Mouse (Mus musculus): ENCODE measurements around the gene Cald1. TPM values are rescaled to one million over a fixed set of nuclear protein-coding genes. Genes with fewer than 3 reads are reported as not detected.

Cald1 gene
- polyA plus RNA-seq, 1 experiment from 2014 or later: 65.4 TPM

GRCm38 (mm10) chr6:34750487-34751120 lies 152.3 kb downstream of the Cald1 start:
- Histone ChIP-seq H3K4me3 (no peak overlapping the region), H3K27me3 (no peaks in the 10 kb centered on the region), H3K36me3 (0 out of 2 replicates have a peak, but pooled peaks cover 6% of the 10 kb centered on the region), H3K27ac (replicated peaks) (no peak overlapping the region), H3K4me1 (replicated peaks) (no peaks in the 10 kb centered on the region), H3K4me2 (no peak overlapping the region), H3K9ac (no peak overlapping the region), H3K9me3 (no peaks in the 10 kb centered on the region)
- ATAC-seq (ENCODE audit: low FRiP score, low read depth): no peak
- 79% methylated on average over 7 of the region's 7 CpGs for WGBS

- H3K36me3 ChIP-seq: 0 out of 2 replicates have a peak, but pooled peaks cover 8% of the 10 kb centered on the region
- no peak overlapping the region for H3K9ac ChIP-seq
- no peaks in the 10 kb centered on the region for H3K27me3 ChIP-seq
- no peak overlapping the region for H3K27ac ChIP-seq (replicated peaks)
- H3K4me1 ChIP-seq (replicated peaks): no peaks in the 10 kb centered on the region
- no peak overlapping the region for H3K4me2 ChIP-seq
- H3K4me3 ChIP-seq: no peak overlapping the region
- H3K9me3 ChIP-seq: no peaks in the 10 kb centered on the region
- no peak for ATAC-seq (ENCODE audit: low FRiP score, low read depth)
Measured at GRCm38 (mm10) chr6:34751625-34752024, 153.3 kb downstream of the Cald1 start.

GRCm38 (mm10) chr6:34754448-34754847 lies 156.1 kb downstream of the Cald1 start:
- Histone ChIP-seq H3K9me3 (no peaks in the 10 kb centered on the region), H3K27ac (replicated peaks) (no peak overlapping the region), H3K36me3 (peaks cover 3% of the 10 kb centered on the region), H3K27me3 (no peaks in the 10 kb centered on the region), H3K9ac (no peak overlapping the region), H3K4me1 (replicated peaks) (no peaks in the 10 kb centered on the region), H3K4me3 (no peak overlapping the region), H3K4me2 (no peak overlapping the region)
- peak; percentile 61; the same call in 1 of the 2 replicates for ATAC-seq (ENCODE audit: low FRiP score, low read depth)
- WGBS: 38% methylated on average over 5 of the region's 5 CpGs

- no peak overlapping the region for H3K4me3 ChIP-seq
- H3K27ac ChIP-seq (replicated peaks): no peak overlapping the region
- no peaks in the 10 kb centered on the region for H3K9me3 ChIP-seq
- no peak overlapping the region for H3K4me2 ChIP-seq
- H3K4me1 ChIP-seq (replicated peaks): no peaks in the 10 kb centered on the region
- H3K27me3 ChIP-seq: no peaks in the 10 kb centered on the region
- H3K36me3 ChIP-seq: peaks cover 6% of the 10 kb centered on the region
- no peak for ATAC-seq (ENCODE audit: low FRiP score, low read depth)
- 85% methylated on average over 2 of the region's 2 CpGs for WGBS
- no peak overlapping the region for H3K9ac ChIP-seq
Measured at GRCm38 (mm10) chr6:34758340-34758739, 160.0 kb downstream of the Cald1 start.

- no peaks in the 10 kb centered on the region for H3K9me3 ChIP-seq
- no peaks in the 10 kb centered on the region for H3K4me1 ChIP-seq (replicated peaks)
- ATAC-seq (ENCODE audit: low FRiP score, low read depth): no peak
- WGBS: 46% methylated on average over 4 of the region's 4 CpGs
- no peak overlapping the region for H3K9ac ChIP-seq
- no peaks in the 10 kb centered on the region for H3K27me3 ChIP-seq
- peaks cover 6% of the 10 kb centered on the region for H3K36me3 ChIP-seq
- H3K4me3 ChIP-seq: no peak overlapping the region
- no peak overlapping the region for H3K4me2 ChIP-seq
- no peak overlapping the region for H3K27ac ChIP-seq (replicated peaks)
Measured at GRCm38 (mm10) chr6:34760023-34760422, 161.7 kb downstream of the Cald1 start.

- H3K4me2 ChIP-seq: no peak overlapping the region
- H3K36me3 ChIP-seq: 0 out of 2 replicates have a peak, but pooled peaks cover 7% of the 10 kb centered on the region
- no peaks in the 10 kb centered on the region for H3K4me1 ChIP-seq (replicated peaks)
- no peaks in the 10 kb centered on the region for H3K27me3 ChIP-seq
- ATAC-seq (ENCODE audit: low FRiP score, low read depth): no peak
- 97% methylated on average over 5 of the region's 5 CpGs for WGBS
- H3K4me3 ChIP-seq: no peak overlapping the region
- no peak overlapping the region for H3K9ac ChIP-seq
- H3K27ac ChIP-seq (replicated peaks): no peak overlapping the region
- no peaks in the 10 kb centered on the region for H3K9me3 ChIP-seq
Measured at GRCm38 (mm10) chr6:34765721-34766120, 167.4 kb downstream of the Cald1 start.

GRCm38 (mm10) chr6:34769984-34770383 lies 171.7 kb downstream of the Cald1 start:
- Histone ChIP-seq H3K4me2 (no peak overlapping the region), H3K36me3 (peaks cover 11% of the 10 kb centered on the region; the same call in 1 of the 2 replicates), H3K27ac (replicated peaks) (no peak overlapping the region), H3K9me3 (no peaks in the 10 kb centered on the region), H3K27me3 (no peaks in the 10 kb centered on the region), H3K9ac (no peak overlapping the region), H3K4me3 (no peak overlapping the region), H3K4me1 (replicated peaks) (no peaks in the 10 kb centered on the region)
- no peak for ATAC-seq (ENCODE audit: low FRiP score, low read depth)
- 91% methylated on average over 2 of the region's 2 CpGs for WGBS

GRCm38 (mm10) chr6:34770491-34770890 lies 172.2 kb downstream of the Cald1 start:
- 90% methylated on average over 6 of the region's 6 CpGs for WGBS
- ATAC-seq (ENCODE audit: low FRiP score, low read depth): no peak
- no peaks in the 10 kb centered on the region for H3K27me3 ChIP-seq

GRCm38 (mm10) chr6:34776396-34776795 lies 178.1 kb downstream of the Cald1 start:
- H3K27ac ChIP-seq (replicated peaks): no peak overlapping the region
- no peaks in the 10 kb centered on the region for H3K9me3 ChIP-seq
- no peak overlapping the region for H3K9ac ChIP-seq
- H3K4me3 ChIP-seq: no peak overlapping the region
- peaks cover 1% of the 10 kb centered on the region; the same call in 1 of the 2 replicates for H3K36me3 ChIP-seq
- ATAC-seq (ENCODE audit: low FRiP score, low read depth): no peak
- no peaks in the 10 kb centered on the region for H3K27me3 ChIP-seq
- H3K4me2 ChIP-seq: no peak overlapping the region
- H3K4me1 ChIP-seq (replicated peaks): peaks cover 4% of the 10 kb centered on the region; the same call in 1 of the 2 replicates

More at GRCm38 (mm10) chr6:34770491-34770890, 172.2 kb downstream of the Cald1 start:
- H3K4me2 ChIP-seq: no peak overlapping the region
- no peaks in the 10 kb centered on the region for H3K4me1 ChIP-seq (replicated peaks)
- no peaks in the 10 kb centered on the region for H3K9me3 ChIP-seq
- no peak overlapping the region for H3K27ac ChIP-seq (replicated peaks)
- H3K36me3 ChIP-seq: peaks cover 11% of the 10 kb centered on the region; the same call in 1 of the 2 replicates
- H3K9ac ChIP-seq: no peak overlapping the region
- no peak overlapping the region for H3K4me3 ChIP-seq

- Histone ChIP-seq H3K9me3 (no peaks in the 10 kb centered on the region), H3K27me3 (no peaks in the 10 kb centered on the region), H3K9ac (no peak overlapping the region), H3K36me3 (no peaks in the 10 kb centered on the region), H3K27ac (replicated peaks) (no peak overlapping the region), H3K4me3 (no peak overlapping the region), H3K4me1 (replicated peaks) (peaks cover 4% of the 10 kb centered on the region; the same call in 1 of the 2 replicates), H3K4me2 (no peak overlapping the region)
- WGBS: 89% methylated on average over 2 of the region's 2 CpGs
- ATAC-seq (ENCODE audit: low FRiP score, low read depth): no peak
Measured at GRCm38 (mm10) chr6:34777094-34777493, 178.8 kb downstream of the Cald1 start.

- no peak for ATAC-seq (ENCODE audit: low FRiP score, low read depth)
- H3K27me3 ChIP-seq: no peaks in the 10 kb centered on the region
- no peak overlapping the region for H3K27ac ChIP-seq (replicated peaks)
- 72% methylated on average over 10 of the region's 10 CpGs for WGBS
- no peak overlapping the region for H3K4me2 ChIP-seq
- H3K4me3 ChIP-seq: no peak overlapping the region
- peaks cover 4% of the 10 kb centered on the region; the same call in 1 of the 2 replicates for H3K4me1 ChIP-seq (replicated peaks)
- H3K9ac ChIP-seq: no peak overlapping the region
- no peaks in the 10 kb centered on the region for H3K9me3 ChIP-seq
- H3K36me3 ChIP-seq: no peaks in the 10 kb centered on the region
Measured at GRCm38 (mm10) chr6:34777981-34778668, 179.8 kb downstream of the Cald1 start.

- Histone ChIP-seq H3K4me2 (peak within 1 kb of the TSS; percentile 67), H3K27ac (replicated peaks) (peak within 1 kb of the TSS; percentile 98), H3K4me3 (peak within 1 kb of the TSS; percentile 67), H3K4me1 (replicated peaks) (peaks cover 4% of the 10 kb centered on the region; the same call in 1 of the 2 replicates), H3K36me3 (no peaks in the 10 kb centered on the region), H3K27me3 (no peaks in the 10 kb centered on the region), H3K9ac (peak within 1 kb of the TSS; percentile 82), H3K9me3 (no peaks in the 10 kb centered on the region)
- WGBS: under 1% methylated on average over 81 of the region's 81 CpGs
- peak; percentile 97 for ATAC-seq (ENCODE audit: low FRiP score, low read depth)
Measured at GRCm38 (mm10) chr6:34780231-34780942, 182.1 kb downstream of the Cald1 start, which contains the start of gene Agbl3. Agbl3 (plus strand) TSS chr6:34780432.
